Mouse (Mus musculus) layer of hippocampus, postnatal 36 days (tissue): ENCODE results near the gene Lrrc4. TPM values are rescaled to one million over a fixed set of nuclear protein-coding genes. Genes with fewer than 3 reads are reported as not detected.

Source experiments
- total RNA-seq, 2 experiments: library from RNA; stranded (reverse); gene quantifications; 2 replicates each; pipeline ENCODE4 v1.2.3; 2021

Gene Lrrc4
- total RNA-seq, 2 experiments from 2014 or later: 88.9 to 90.2 TPM

Other genes starting within 250 kb of the Lrrc4 start
- not detected for gene Lep, start 228.5 kb upstream of the Lrrc4 start, total RNA-seq